Mouse (Mus musculus): ENCODE data around the gene March1.
A peak's percentile ranks its signal among the peaks of the same experiment; 100 is the strongest.
"Not testable (repeated sequence)": the region's sequence is repeated elsewhere in the genome, so short reads cannot be mapped to it uniquely, and the experiment has no call there.

March1 gene

DNA sequence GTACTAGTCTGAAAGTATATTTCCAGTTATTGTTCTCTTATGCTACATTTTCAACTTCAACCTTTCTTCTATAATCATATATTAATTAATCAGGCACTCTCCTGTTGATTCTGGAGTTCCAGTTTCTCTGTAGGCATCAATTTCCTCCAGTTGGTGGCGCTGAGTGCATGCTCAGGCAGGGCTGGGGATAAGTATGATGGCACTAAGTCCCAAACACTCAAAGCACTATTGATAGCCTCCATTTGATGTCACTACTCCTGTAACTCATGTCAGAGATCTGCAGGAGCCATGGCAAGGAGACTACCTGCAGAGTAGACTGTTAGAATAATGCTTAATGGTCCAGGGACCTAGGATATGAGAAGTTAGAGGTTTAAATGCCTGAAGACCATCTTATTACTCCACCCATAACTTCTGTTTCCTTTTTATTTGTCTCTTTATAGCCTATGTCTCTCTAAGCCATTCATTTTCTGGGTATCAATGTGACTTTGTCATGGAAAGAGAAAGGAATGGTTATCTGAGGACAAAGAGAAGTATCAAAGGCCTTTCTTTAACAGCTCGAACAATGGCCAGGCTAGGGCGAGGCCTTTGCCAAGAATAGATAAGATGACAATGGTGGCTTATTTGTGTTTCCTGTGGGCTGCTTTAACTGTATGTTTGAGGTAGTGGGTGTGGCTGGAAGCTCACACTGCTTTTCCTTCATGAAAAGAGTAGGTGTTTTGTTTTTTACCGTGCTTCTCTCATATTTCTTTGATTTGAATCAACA is 705.5 kb downstream of the March1 start:
- DNase-seq, result peak; percentile 8

DNA sequence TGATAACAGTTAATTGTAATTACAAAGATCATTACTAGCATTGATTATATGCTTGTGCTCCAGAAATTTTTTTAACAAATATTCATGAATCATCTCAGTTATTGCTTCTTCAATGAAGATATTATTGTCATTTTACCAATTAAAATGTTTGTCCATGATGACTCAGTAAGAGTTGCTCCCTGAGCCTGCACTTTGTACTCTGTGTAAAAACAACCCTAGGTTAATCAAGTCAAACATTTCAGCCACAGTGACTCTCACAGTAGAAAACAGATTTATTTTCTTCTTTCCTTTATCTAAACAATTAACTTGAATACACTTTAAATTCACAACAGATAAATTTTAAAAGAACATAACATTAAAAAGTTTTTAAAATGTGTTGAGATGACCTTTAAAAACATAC is 708.7 kb downstream of the March1 start:
- no peak for DNase-seq

DNA sequence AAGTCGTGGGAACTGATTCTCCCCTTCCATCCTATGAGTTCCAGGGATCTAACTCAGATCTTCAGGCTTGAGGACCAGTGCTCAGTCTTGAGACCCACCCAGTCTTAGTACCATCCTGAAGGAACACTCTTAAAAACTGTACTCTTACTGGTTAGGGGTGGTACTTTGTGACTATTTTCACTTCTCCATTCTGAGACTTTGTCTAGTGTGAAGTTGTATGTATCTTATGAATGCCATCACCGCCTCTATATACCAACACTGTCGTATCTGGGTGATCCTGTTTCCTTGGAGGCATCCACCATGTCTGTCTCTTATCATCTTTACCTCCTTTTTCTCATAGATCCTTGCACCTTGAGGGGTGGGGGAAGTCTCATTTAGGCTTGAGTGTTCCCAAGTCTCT is 714.5 kb downstream of the March1 start:
- no peak for DNase-seq

DNA sequence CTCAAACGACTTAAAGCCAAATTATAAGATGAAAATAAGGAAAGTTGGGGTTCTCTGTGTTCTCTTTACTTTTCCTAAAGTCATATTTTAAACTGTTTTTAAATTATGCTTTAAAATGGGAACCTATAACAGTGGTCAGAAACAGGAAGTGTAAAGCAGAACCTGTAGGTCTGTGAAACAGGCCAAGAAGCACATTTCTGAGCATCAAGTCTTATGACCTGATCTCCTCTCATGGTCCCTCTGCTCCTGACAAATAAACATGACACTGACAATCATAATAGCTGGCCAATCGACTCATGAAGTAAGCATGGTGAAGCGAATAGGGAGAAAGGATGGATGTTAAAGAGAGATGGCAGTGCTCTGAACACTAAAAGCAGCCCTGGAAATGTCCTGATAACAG is 716.6 kb downstream of the March1 start:
- DNase-seq, result no peak

DNA sequence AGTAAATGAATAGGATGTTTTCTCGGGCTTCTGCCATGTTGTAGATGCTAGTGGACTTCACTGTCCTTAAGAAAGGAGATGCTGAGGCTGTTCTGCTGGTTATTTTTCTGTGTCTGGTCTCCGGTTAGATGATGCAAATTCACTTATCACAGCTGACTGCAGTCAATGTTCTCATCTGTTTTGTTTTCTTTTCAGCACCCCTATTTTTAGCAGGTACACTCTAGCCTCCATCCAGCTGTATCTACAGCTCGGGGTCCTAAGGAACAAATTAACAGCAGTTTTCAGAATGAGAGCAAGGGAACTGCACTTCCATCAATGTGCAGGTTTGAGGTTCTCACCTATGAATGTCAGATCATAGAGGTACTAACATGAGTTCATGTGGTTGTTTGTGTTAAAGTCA is 721.9 kb downstream of the March1 start:
- no peak for DNase-seq

DNA sequence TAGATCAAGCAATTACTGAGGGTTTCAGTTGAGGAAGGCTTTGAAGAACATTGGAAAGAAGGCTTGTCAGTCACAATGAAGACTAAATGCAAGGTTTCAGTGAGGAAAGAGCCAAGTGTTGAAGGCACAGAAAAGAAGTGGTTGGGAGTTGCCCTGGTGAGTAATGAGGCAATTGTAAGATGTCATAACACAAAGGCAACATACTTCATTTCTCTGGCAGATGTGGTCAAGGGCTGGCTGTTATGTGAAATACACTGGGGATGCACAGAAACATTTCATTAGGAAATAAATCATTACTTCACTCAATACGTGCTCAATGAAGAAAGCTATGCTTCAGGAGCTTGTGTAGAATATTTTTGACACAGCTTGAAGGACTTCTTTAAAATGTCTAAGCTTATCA is 725.2 kb downstream of the March1 start:
- no peak for DNase-seq

DNA sequence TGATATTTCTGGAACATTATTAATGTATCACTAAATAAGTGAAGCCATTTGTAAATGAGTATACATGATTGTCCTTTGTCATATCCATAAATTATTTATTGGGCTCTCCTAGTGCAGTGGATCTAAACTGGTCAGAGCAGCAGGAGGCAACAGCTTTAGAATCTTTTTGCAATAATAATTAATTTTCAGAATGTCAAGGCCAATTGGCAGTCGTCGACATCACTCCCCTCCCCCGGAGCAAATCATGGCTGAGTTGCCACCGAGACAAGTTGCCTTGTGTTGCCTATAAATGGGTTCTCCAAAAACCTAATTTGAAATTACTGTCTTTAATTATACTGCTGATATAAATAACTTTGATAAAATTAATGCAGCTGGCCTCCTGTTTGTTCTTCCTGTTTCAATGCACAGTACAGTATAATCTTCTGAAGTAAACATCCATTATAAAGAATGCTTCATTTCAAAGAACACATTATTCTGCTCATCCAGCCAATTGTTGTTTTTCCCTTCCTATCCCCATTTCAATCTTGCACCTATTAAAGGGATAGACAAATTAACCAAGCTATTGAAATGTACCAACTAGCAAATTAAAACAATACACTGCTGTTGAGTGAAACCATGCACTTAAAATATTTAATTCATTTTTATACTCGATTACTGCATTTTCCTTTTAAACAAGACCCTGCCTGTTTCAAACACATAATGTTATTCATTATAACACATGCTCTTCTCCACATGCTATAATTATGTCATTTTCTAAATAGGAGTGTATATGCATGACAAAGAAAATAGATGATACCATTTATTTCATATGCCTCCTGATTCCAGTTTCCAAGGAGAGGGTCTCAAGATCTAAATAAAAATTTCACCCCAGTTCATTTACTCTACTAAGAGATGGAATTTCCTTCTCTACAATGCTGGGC is 745.4 kb downstream of the March1 start:
- no peak for DNase-seq

DNA sequence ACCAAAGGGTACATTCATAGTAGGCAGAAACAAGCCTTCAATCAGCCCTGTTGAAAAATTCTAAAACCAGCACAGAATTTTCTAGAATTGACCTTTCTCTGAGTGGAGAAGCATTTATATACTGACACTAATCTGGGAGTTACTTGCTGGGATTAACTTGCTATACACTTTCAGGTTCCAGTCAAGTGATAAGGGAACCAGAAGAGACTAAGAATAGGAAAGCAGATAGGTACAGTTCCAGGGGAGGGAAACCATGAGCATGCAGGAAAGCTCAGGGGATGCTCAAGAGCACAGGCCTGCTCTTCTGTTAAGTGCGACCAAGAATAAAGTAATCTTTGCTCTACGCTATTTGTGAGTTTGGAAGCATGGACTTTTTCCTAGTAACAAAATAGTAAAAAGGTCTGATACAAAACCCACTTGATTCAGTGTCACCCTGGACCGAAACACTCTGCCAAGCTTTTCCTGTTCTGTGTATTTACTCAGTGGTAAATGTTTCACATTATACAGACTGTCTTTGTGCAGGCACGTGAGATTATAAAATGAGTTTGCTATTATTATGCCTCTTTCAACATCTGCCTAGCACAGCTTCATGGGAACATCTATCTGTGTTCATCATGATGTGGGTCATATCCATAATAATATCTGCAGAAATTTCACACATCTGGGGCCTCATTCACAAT is 766.1 kb downstream of the March1 start:
- DNase-seq, result no peak

DNA sequence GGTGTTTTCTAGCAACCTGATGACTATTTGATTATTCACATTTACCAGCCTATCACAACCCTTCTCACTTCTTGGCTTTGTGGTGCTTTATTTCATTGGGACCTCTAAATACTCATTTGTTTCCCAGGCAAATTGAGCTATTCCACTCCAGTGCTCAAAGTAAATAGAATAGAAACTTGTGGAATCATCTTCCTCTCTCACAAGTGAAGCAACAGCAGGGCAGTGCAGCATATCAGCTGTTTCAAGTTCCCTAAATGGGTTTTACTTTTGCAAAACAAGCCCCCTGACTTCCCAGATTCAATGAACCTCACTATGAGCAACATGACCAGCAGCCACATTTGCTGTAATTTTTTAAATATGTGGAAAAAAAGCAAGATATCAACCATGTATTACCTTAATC is 768.3 kb downstream of the March1 start:
- DNase-seq, result no peak

DNA sequence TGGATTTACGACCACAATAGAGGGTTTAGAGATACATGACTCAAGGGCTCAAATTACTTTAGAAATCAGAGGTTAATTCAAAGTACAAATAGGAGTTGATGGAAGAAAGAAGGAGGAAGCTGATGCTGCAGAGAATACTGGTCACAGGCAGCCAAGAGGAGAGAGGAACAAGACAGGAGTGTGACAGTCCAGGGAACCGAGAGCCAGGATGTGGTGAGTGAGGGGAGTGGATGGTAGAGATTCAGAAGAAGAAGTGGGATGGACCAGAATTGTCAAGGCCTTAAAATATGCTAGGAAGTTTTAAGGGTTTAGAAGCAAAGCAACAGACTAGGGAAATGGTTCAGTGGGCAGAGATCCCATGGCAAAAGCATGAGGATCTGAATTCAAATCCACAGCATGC is 771.0 kb downstream of the March1 start:
- no peak for DNase-seq

DNA sequence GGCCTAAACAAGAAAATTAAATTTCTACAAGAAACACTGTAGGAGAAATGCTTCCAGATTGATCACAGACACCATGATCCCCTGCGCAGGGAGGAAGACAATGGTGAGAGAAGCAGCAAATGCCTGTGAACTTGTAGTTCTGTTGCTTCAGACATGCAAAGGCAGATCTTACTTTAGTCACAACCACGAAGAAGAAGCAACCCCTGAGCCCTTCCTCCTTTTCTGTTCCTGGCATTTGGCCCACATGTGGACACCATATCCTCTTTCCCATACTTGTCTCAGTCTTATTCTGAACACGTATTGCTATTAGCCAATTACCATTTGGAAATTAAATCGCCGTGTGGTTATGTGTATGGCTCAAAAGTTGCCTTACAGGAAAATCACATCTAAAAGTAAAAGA is 773.9 kb downstream of the March1 start:
- DNase-seq, result no peak

DNA sequence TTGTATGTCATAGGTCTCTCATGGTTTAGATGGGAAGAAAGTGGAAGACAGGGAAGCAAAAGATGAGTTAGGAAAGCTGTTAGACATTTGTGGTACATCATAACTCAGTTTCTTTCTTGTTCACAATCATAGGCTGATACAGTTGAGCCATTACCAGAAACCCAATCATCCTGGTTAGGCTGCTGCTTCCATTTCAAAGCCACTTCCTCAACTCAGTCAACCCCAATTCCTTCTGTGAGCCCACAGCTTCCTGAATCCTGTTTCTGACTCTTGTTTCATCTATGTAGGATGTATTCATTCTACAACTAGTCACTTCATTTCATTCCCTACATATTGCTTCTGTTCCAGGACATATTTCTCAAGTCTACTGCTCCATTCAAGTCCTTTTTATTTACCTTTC is 775.2 kb downstream of the March1 start:
- DNase-seq, result no peak

DNA sequence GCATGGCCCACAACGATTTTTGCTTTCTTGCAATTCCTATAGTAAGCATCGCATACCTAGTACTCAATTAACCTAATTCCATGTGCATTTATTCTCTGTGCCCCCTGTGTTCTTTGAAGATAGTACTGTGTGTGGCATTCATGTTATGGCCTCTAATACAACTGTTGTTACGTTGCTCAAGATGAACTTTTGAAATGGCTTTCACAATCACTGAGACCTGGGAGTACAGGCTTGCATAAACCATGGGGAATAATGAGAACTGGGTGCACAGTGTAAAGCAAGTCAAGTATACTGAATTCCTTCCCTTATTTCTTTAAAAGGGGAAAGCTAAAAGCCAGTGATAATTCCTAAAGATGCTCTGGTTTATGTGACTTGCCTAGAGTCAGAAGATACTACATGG is 776.4 kb downstream of the March1 start:
- no peak for DNase-seq

DNA sequence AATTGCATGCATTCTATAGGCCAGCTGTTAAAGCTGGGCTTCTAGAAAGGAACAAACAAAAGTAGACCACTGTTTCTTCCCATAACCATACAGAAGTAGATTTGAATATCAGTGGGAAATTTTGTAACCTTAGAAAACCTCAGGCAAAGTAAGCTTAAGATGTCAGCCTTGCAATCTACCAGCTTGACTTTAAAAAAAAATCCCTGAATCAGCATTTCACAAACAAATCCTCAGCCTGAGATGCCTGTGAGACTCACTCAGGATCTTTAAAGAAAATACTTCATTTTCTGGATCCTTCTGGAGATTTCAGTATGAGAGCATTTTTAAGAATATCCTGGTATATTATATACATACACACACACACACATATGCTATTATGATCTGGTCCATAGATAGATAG is 780.1 kb downstream of the March1 start:
- no peak for DNase-seq

DNA sequence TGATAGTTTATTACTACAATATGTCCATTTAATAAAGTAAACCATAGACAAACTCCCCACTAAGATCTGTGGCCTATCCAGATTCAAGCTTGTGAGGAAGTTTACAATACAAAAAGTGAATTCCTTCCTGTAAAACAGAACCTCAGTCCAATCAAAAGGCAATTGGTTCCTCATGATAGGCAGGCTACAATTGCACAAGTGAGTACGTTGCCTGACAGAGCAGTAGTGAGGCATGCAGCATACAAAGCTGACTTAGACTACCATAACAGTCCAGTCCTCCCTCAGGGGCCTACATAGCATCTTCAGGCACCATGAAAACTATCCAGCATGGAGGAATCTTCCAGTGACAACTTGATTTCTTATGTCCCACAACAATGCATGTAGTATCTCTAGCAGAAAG is 782.4 kb downstream of the March1 start:
- DNase-seq, result no peak

DNA sequence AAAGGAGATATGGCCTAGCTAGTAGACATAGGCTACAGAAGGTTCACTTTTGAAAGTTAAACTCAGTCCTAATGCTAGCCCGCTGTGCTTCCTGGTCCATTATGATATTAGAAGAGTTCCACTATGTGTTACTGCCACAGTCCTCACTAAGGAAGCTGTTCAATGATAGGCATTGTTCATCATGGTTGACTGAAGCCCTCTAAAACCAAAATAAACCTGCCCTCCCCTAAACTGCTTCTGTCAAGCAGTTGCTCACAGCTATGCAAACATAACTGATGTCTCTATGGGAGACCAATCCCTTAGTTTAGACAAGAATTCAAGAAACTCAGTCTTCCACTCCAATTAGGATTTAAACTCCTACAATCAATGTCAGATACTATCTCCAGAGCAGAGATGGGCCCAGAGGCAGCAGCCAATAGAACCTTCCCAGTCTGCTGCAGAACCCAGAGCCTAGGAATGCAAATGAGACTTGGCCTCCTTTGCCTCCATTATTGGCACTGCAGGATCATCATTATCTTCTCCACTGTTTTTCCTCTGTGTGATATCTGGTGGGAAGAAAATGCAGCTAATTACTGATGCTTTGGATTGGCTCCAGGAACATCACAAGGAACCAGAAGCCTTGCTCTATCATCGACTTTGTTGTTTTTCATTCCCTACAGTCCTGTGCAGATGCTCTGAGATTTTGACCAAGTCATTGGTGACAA is 787.2 kb downstream of the March1 start:
- DNase-seq, result no peak

DNA sequence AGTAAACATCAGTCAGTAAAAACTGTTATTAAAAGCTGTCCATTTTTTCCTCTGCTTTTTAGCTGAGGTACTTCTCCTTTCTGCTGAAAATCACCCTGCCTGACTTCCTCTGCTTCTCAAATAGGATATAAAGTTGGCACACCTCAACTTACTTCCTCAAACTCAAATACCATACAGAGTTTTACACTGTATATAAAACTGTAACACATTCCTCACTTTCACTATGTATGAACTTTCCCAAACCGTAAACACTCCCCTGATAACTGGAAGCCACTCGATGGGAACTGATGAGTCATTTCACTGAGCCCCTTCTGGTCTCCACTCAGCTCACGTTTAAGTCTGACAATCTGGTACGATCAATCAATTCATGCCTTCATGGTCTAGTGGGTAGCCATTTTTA is 788.1 kb downstream of the March1 start:
- DNase-seq, result not testable (repeated sequence)

DNA sequence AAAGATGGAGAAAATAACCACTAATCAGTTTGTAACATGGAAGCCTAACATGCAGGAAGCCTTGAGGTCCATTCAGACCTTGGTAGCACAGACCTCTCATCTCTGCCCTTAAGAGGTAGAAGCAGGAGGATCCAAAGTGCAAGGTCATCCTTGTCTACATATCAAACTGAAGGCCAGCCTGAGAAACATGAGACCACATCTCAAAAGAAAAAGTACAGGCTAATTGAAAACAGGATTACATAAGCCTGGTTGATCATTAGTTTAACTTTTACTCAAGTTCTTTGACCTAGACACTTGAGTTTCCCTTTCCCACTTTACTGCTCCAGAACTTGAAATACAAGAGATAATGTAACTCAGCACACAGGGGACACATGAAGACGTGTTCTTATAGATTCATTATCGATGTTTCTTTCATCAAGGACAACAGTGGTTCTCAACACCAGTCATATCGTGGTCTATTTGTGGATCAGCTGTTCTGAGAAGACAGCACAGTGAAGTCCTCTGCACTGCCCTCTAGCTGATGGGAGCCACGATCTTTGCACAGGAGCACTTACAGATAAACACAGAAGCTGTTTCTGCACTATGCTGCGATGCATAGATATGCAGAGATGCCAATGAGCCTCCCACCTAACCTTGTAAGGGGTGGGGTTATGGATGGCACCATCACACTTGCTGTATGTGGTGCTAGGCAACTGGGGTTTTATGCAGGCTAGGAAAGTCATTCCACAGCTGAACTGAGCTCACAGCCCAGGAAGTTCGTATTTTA is 789.1 kb downstream of the March1 start:
- no peak for DNase-seq

DNA sequence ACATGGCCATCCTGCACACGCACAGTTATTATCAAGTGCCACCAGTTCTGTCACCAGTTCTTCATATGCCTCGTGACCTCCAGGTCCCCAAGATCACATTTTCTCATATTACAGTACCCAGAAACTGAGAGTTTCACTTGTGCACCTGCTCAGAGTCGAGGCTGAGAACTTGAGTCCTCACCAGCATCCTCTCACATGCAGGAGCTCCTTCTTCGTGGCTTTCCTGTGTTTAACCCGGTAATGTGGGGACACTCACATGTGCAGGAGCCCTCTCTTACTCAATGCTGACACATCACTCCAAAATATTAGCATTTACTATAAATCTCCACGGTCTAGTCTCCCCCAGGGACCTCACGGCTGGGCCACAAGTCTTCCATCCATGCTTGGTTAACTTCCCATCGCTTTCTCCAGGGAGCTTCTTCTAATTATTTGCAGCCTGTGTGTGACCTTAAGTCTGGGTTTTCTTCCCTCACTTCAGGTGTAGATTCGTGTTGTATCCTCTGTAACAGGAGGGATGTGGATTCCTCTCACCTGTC is 792.4 kb downstream of the March1 start:
- DNase-seq, result no peak

DNA sequence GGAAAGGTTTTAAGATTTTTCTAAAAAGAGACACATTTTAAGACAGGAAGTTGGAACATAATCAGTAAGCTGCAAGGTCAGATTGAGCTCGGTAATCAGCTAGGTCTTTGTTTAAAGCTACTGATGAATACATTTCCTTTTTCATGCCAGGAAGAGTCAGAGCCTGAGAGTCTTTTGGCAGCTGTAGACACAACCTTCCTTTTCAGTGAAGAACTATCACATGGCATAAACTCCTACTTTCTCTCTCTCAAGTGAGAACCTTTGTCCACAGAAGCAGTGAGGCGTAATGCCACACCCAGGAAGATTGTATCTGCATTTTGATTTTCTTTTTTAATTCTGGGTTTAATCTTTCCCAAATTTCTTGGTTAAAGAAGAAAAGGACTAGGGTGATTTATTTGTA is 795.4 kb downstream of the March1 start:
- DNase-seq, result no peak

DNA sequence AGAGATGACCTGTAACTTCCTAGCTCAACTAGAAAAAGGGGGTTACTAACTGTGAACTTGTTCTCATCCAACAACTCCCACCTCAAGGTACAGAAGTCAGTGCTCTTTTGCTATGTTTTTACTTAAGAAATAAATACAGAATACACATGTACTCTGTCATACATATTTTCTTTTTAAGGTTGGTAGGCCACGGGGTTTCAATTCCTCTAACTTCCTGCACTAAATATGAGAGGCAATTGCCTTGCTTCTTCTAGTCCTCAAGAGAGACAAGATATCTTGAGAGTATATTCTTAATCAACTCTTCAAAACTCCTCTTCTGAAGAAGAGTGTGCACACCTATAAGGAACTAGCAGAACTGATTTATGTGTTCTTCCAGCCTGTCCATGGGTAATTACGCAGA is 797.5 kb downstream of the March1 start:
- no peak for DNase-seq

DNA sequence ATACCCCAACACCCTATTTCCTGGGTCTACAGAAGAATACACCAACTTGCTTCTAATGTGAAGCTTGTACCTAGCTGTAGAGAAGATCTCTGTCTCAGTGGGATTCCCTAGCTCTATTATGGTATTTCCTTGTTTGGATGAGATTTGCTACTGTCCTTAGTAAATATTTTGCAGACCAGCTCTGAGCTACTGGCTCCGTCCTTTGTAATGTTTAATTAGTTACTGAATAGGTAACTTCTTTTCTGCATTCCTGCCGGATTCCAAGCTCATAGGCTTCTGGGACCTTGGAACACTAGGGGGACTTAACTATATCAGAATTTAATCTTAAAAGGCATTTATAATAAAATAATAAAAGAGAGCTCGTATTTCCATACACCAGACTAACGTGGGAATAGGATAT is 799.9 kb downstream of the March1 start:
- not testable (repeated sequence) for DNase-seq

Measured in embryo, embryonic 11 days (tissue).